Mouse (Mus musculus) hindbrain, embryonic 16.5 days (tissue): ENCODE measurements around the gene Pla2g4a. TPM values are rescaled to one million over a fixed set of nuclear protein-coding genes. Genes with fewer than 3 reads are reported as not detected.

Source experiments
- ATAC-seq: fragments of 200-750 bp; cut with Nextera tagmentation; 2 replicates; pipeline ENCODE4 v1.8.0; 2017; ENCODE audit warnings: moderate TSS enrichment, moderate library complexity
- H3K27ac ChIP-seq: fragments of 300-500 bp; sonication (generic); 2 replicates; pipeline ENCODE4 v1.5.1; 2014; ENCODE audit warnings: low read depth, mild to moderate bottlenecking, control low read depth, low read length, moderate library complexity
- H3K27me3 ChIP-seq: fragments of 300-500 bp; sonication (generic); replicated peaks from 2 replicates; pipeline ENCODE4 v1.6.1; 2014; ENCODE audit warnings: low read length; ENCODE audit not compliant: control insufficient read depth, insufficient read depth
- H3K36me3 ChIP-seq: fragments of 300-500 bp; sonication (generic); 2 replicates; pipeline ENCODE4 v1.6.1; 2014; ENCODE audit warnings: mild to moderate bottlenecking, low read length, moderate library complexity, mixed read lengths; ENCODE audit not compliant: control insufficient read depth, insufficient read depth
- H3K4me1 ChIP-seq: fragments of 300-500 bp; sonication (generic); 2 replicates; pipeline ENCODE4 v1.6.1; 2014; ENCODE audit warnings: low read depth, low read length; ENCODE audit not compliant: control insufficient read depth, insufficient read depth
- H3K4me2 ChIP-seq: fragments of 300-500 bp; sonication (generic); 2 replicates; pipeline ENCODE4 v1.6.1; 2014; ENCODE audit warnings: mild to moderate bottlenecking, low read length, control low read depth, moderate library complexity
- H3K4me3 ChIP-seq: fragments of 300-500 bp; sonication (generic); 2 replicates; pipeline ENCODE4 v1.5.1; 2014; ENCODE audit warnings: mild to moderate bottlenecking, low read length, control low read depth, moderate library complexity
- H3K9ac ChIP-seq: fragments of 300-500 bp; sonication (generic); 2 replicates; pipeline ENCODE4 v1.6.1; 2014; ENCODE audit warnings: low read depth, mild to moderate bottlenecking, control low read depth, low read length, moderate library complexity
- H3K9me3 ChIP-seq: fragments of 300-500 bp; sonication (generic); 2 replicates; pipeline ENCODE4 v1.6.1; 2014; ENCODE audit warnings: mild to moderate bottlenecking, low read length, moderate library complexity; ENCODE audit not compliant: control insufficient read depth
- WGBS: fragments of 180-500 bp; shearing (Covaris S2); extraction: QIAGEN DNeasy Blood & Tissue Kit; methylation state at CpG from one replicate; pipeline ENCODE4 v1.1.7; 2014; 5-methylcytosine and 5-hydroxymethylcytosine counted together
- polyA plus RNA-seq: library from polyadenylated mRNA; unstranded; fragments of >200 nt; fragmentation: Nextera tagmentation; extraction: Ambion mirVana; gene quantifications from 2 replicates; pipeline ENCODE4 v1.2.1, GENCODE M21; 2015

The Pla2g4a gene
- polyA plus RNA-seq, 1 experiment from 2014 or later: 2.3 TPM

- Histone ChIP-seq H3K4me2 (no peak overlapping the region), H3K9ac (no peak overlapping the region), H3K27me3 (no peaks in the 10 kb centered on the region), H3K4me3 (no peak overlapping the region), H3K36me3 (no peaks in the 10 kb centered on the region), H3K27ac (no peak overlapping the region), H3K4me1 (no peaks in the 10 kb centered on the region), H3K9me3 (no peaks in the 10 kb centered on the region)
- ATAC-seq: no peak
- WGBS: 76% methylated on average over 4 of the region's 4 CpGs
These were observed 5.6 kb downstream of the Pla2g4a start for GRCm38 (mm10) chr1:149955482-149955881.

- ATAC-seq: no peak
- Histone ChIP-seq H3K4me3 (no peak overlapping the region), H3K4me2 (no peak overlapping the region), H3K36me3 (no peaks in the 10 kb centered on the region), H3K9ac (no peak overlapping the region), H3K27ac (no peak overlapping the region), H3K4me1 (no peaks in the 10 kb centered on the region), H3K27me3 (no peaks in the 10 kb centered on the region), H3K9me3 (no peaks in the 10 kb centered on the region)
- 89% methylated on average over 6 of the region's 6 CpGs for WGBS
These were observed 7.1 kb downstream of the Pla2g4a start for GRCm38 (mm10) chr1:149954026-149954425.

GRCm38 (mm10) chr1:149952050-149952449 is 9.0 kb downstream of the Pla2g4a start:
- Histone ChIP-seq H3K36me3 (no peaks in the 10 kb centered on the region), H3K4me1 (no peaks in the 10 kb centered on the region), H3K27ac (no peak overlapping the region), H3K4me2 (no peak overlapping the region), H3K9me3 (no peaks in the 10 kb centered on the region), H3K27me3 (no peaks in the 10 kb centered on the region), H3K9ac (no peak overlapping the region), H3K4me3 (no peak overlapping the region)
- ATAC-seq: no peak

GRCm38 (mm10) chr1:149950656-149951055 is 10.4 kb downstream of the Pla2g4a start:
- 87% methylated on average over 3 of the region's 3 CpGs for WGBS

GRCm38 (mm10) chr1:149950254-149950653 is 10.8 kb downstream of the Pla2g4a start:
- Histone ChIP-seq H3K4me1 (no peaks in the 10 kb centered on the region), H3K9me3 (no peaks in the 10 kb centered on the region), H3K27me3 (no peaks in the 10 kb centered on the region), H3K4me3 (no peak overlapping the region), H3K36me3 (no peaks in the 10 kb centered on the region), H3K4me2 (no peak overlapping the region), H3K27ac (no peak overlapping the region), H3K9ac (no peak overlapping the region)
- 82% methylated on average over 1 of the region's 1 CpGs for WGBS
- ATAC-seq: no peak

More at GRCm38 (mm10) chr1:149950656-149951055, 10.4 kb downstream of the Pla2g4a start:
- no peaks in the 10 kb centered on the region for H3K36me3 ChIP-seq
- H3K27me3 ChIP-seq: no peaks in the 10 kb centered on the region
- no peak for ATAC-seq
- no peaks in the 10 kb centered on the region for H3K4me1 ChIP-seq
- H3K9me3 ChIP-seq: no peaks in the 10 kb centered on the region
- no peak overlapping the region for H3K27ac ChIP-seq
- H3K4me2 ChIP-seq: no peak overlapping the region
- H3K4me3 ChIP-seq: no peak overlapping the region
- no peak overlapping the region for H3K9ac ChIP-seq

- ATAC-seq: no peak
- Histone ChIP-seq H3K4me2 (no peak overlapping the region), H3K9me3 (no peaks in the 10 kb centered on the region), H3K27me3 (no peaks in the 10 kb centered on the region), H3K9ac (no peak overlapping the region), H3K4me1 (no peaks in the 10 kb centered on the region), H3K4me3 (no peak overlapping the region), H3K36me3 (no peaks in the 10 kb centered on the region), H3K27ac (no peak overlapping the region)
- WGBS: 97% methylated on average over 1 of the region's 1 CpGs
These were observed 11.8 kb downstream of the Pla2g4a start for GRCm38 (mm10) chr1:149949334-149949733.

GRCm38 (mm10) chr1:149948066-149948825 is 12.8 kb downstream of the Pla2g4a start:
- H3K4me2 ChIP-seq: no peak overlapping the region
- 89% methylated on average over 8 of the region's 8 CpGs for WGBS

GRCm38 (mm10) chr1:149946993-149947392 is 14.1 kb downstream of the Pla2g4a start:
- H3K4me3 ChIP-seq: no peak overlapping the region
- no peaks in the 10 kb centered on the region for H3K36me3 ChIP-seq
- ATAC-seq: no peak
- no peaks in the 10 kb centered on the region for H3K9me3 ChIP-seq
- WGBS: 60% methylated on average over 5 of the region's 5 CpGs
- no peak overlapping the region for H3K4me2 ChIP-seq
- no peaks in the 10 kb centered on the region for H3K4me1 ChIP-seq
- H3K27me3 ChIP-seq: no peaks in the 10 kb centered on the region
- H3K27ac ChIP-seq: no peak overlapping the region
- H3K9ac ChIP-seq: no peak overlapping the region

More at GRCm38 (mm10) chr1:149948066-149948825, 12.8 kb downstream of the Pla2g4a start:
- H3K4me3 ChIP-seq: no peak overlapping the region
- no peak overlapping the region for H3K27ac ChIP-seq
- no peak overlapping the region for H3K9ac ChIP-seq
- ATAC-seq: no peak
- no peaks in the 10 kb centered on the region for H3K4me1 ChIP-seq
- no peaks in the 10 kb centered on the region for H3K9me3 ChIP-seq
- H3K27me3 ChIP-seq: no peaks in the 10 kb centered on the region
- no peaks in the 10 kb centered on the region for H3K36me3 ChIP-seq

- Histone ChIP-seq H3K9me3 (no peaks in the 10 kb centered on the region), H3K36me3 (no peaks in the 10 kb centered on the region), H3K4me2 (no peak overlapping the region), H3K27ac (no peak overlapping the region), H3K4me1 (no peaks in the 10 kb centered on the region), H3K4me3 (no peak overlapping the region), H3K9ac (no peak overlapping the region), H3K27me3 (no peaks in the 10 kb centered on the region)
- no peak for ATAC-seq
- 93% methylated on average over 3 of the region's 3 CpGs for WGBS
These were observed 14.7 kb downstream of the Pla2g4a start for GRCm38 (mm10) chr1:149946432-149946831.
